Mouse (Mus musculus) WW6 (cell line): ENCODE measurements around the gene Kdm4b.

Experiments used
- DNase-seq: peaks from one replicate; pipeline ENCODE4 v3.0.0-alpha.2; 2013; ENCODE audit warnings: low read depth, low spot score

Kdm4b gene

DNA sequence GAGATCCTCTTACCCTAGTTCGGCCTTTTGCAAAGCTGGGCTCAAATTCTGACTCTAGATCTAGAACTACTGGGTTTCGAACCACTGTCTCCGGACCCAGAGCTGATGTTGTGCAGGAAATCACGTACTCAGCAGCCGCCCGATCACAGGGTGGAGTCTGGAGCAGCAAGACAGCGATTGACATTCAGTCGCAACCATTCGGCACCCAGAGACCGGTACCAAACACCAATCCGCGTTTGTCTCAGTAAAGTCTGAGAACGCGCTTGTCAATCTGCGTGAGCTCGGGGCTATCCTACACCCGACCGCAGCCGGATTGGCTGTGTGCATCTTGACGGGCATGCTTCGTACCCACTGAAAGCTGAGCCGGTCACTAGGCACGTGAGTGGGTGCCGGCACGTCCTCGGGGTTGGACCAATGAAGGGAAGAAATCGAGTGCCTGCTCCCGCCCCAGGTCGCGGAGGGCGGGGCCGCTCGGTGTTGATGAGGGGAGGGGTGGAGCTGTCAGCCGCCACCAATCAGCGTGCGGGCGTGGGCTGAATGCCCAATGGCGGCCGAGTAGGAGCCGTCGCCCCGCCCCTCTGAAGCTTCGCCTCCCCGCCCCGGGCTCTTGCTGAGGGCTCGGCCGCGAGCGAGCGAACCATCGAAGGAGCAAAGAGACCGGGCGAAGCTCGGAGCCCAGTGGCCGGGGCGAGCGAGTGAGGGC, at the start of gene Kdm4b:
TSS of gene Kdm4b (plus strand) at position 613 of the 703 bp plus-strand sequence.
- DNase-seq, result peak; percentile 98

DNA sequence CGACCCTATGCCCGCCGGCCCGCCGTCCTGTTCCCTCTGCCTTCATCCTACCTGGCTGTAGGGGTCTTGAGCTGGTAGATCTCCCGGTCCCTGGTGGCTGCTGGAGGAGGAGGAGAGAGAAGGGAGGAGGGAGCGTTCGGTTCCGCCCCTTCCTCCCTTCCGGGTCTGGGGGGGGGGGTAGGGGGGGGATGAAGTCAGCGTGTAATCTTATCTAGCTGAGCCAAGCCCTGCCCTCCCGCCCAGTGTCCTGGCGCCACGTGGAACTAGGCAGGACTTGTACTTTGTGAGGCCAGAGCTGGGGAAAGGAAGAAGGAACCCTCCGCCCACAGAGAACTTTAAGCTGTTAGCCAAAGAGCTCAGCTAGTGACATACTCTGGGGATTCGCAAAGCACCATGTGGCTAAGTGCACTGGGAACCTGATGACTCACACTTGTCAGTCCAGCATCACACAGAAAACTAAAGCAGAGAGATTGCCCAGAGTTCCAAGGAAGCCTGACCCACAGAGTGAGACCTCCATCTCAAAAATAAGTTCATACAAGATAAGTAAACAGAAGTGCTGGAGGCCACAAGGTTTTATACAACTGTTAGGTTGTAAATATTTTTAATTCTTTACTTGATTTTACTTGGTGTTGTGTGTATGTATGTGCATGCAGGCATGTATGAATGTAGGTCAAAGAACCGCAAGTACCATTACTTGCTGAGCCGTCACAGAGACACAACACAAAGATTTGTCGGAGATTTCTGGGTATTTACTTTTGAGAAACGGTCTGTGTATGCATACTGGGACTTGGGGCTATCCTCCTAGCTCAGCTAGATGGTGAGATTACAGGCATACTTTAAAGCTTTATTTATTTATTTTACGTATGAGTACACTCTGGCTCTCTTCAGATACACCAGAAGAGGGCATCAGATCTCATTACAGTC, 49.0 kb upstream of the Kdm4b start, which contains the start of gene Ticam1:
TSS of gene Ticam1 (minus strand) at position 144 of the 924 bp plus-strand sequence.
- DNase-seq, result peak; percentile 75

DNA sequence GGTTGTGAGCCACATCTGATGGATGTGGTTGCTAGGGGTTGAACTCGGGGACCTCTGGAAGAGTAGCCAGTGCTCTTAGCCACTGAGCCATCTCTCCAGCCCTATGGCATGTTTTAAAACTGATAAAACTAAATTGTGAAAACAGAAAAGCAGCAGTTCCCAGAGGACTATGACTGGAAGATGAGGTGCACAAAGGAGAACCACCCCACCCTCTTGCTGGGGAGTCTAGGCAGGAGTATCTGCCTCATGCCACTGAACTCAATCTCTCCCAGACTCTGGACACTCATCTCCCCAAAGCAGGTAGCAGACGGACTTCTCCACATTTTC, 48.3 kb upstream of the Kdm4b start:
- no peak for DNase-seq

DNA sequence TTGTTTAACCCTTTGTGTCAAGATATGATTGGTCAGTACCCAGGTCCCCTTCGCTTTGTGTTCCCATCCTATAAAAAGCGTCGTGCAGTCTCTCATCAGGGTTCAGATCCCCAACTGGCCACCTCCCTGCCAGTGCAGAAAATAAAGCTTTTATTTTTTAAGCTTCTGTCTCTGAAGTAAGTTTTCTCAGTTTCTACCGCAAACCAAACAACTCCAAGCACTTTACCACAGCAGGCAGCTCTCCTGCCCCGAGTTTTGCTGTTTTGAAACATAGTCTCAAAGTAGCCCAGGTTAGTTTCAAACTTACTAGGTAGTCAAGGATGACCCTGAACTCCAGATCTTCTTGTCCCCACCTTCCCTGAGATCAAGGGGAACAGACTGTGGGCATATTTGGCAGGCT, 47.5 kb upstream of the Kdm4b start:
- no peak for DNase-seq

DNA sequence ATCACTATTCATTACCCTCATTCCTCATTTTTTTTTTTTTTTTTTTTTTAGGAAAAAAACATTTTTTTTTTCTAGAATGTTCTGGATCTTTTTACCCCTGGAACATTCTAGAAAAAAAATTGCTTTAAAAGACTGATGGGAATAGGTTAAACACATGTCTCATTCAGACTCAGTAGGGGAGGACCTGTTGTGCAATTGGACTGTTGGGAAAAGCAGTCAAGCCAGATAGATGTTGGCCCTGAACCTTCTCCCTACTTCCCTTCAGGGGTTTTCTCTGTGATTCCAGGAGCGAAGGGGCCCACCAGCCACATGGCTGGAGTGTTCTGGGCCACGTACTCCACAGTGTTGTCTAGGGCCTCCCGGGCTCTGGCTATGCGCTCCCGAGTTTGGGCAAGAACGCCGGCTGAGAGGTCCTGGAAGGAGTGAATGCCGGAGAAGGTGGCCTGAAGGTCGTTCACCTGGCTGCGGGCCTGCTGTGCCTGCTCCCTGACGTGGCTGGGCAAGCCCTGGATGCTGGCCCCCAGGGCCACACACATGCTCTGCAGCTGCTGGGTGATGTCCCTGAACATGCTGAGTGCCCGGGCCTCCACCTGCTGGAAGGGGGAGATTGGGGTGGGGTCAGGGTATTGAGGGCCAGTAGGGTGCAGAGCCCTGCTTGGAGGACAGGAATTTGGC, 46.2 kb upstream of the Kdm4b start:
- DNase-seq, result no peak

DNA sequence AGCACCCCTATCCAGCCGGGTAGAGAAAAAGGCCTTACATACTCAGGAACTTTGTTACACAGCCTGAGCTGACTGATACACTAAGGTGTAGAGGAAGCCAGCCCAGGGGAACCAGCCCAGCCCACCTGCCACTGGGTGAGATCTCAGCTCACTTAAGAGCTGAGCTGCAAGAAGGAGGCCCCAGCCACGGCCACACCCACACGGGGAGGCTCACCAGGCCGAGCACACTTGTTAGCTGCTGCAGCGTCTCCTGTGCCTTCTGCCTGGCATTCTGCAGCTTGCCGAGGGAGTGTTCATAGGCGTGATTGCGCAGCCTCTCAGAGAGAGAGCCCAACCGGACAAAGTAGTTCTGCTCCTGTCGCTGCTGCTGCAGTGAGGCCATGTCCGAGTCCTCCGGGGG, 44.7 kb upstream of the Kdm4b start:
- DNase-seq, result no peak

DNA sequence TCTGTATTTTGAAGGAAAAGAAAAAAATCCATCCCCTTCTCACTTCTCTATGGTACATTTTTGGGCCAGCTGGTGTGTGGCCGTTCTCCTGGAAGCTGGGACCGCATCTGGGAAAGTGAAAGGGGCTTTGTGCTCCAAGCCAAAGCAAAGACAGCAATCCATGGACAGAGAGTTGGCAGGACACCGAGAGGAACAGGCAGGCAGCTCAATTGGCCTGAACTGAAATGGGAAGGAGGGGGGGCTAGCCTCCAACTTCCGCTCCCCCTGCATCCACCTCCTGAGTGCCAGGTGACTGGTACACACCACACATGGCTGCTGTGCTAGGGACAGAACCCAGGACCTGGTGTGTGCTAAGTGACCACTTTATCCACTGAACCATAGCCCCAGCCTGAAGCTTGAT, 43.1 kb upstream of the Kdm4b start:
- no peak for DNase-seq

DNA sequence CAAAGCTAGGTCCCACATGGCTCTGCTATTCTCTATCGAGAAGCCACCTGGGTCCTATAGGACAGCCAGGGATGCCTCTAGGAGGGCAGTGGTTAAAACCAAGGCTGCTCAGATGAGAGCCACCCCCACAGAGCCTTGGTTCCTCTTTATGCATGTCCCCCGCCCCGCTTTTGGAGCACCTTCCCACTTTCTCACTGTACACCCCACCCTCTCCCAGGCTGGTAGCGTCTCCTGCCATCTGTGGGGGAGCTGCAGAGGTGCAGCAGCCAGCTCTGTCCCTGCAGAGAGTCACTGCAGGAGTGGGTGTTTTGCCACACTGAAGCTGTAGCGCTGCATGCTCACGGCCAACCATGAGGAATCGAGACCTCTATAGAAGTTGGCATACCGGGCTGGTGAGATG, 42.5 kb upstream of the Kdm4b start:
- no peak for DNase-seq

DNA sequence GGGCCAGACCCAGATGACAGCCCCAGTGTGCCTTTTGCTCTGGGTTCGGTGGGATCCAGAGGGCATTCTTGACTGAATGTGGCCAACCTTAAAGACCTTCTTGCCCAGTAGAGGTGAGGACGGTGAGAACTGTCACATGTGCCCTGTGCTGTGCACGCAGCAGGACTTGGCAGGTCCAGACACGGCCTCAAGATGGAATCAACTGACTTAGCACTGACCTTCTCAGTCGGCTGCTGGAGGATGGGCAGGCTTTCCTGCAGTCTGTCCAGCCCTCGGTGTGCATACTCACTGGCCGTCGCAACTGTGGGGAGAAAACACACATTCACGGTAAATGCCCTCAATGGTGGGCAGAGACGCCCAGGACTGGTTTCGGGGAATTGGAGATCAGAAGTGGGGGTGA, 39.9 kb upstream of the Kdm4b start:
- DNase-seq, result no peak

DNA sequence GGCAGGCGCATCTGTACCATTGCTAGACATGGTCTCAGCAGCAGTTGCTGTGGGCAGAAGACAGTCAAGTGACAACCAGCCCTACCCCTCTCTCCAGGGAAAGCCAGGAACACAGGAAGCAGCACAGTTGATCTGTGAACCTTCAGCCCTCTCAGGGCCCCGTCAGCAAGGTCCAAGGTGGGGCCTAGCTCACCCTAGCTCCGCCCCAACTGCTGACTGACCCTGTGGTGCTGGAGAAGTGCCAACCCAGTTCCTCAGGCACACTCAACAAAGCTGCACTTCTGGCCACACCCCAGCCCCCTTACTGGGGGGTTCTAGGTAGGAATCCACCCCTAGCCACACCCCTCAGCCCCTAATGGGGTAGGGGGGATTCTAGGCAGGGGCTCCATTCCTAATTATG, 38.0 kb upstream of the Kdm4b start:
- no peak for DNase-seq

DNA sequence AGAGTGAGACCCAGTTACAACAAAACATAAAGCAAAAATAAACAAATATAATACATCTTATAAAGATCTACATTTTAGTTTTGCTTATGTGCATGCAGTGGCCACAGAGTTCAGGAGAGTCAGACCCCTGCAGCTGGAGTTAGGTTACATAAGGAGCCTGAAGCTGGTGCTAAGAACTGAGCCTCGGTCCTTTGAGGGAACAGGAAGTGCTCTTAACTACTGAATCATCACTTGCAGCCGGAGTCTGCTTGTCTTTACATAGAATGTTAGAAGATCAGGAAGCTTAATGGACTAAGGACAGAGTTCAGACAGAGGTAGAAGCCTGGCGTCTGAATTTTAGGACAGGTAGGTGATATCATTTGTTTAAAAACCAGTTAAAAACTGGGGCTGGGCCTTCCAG, 37.0 kb upstream of the Kdm4b start:
- DNase-seq, result no peak

DNA sequence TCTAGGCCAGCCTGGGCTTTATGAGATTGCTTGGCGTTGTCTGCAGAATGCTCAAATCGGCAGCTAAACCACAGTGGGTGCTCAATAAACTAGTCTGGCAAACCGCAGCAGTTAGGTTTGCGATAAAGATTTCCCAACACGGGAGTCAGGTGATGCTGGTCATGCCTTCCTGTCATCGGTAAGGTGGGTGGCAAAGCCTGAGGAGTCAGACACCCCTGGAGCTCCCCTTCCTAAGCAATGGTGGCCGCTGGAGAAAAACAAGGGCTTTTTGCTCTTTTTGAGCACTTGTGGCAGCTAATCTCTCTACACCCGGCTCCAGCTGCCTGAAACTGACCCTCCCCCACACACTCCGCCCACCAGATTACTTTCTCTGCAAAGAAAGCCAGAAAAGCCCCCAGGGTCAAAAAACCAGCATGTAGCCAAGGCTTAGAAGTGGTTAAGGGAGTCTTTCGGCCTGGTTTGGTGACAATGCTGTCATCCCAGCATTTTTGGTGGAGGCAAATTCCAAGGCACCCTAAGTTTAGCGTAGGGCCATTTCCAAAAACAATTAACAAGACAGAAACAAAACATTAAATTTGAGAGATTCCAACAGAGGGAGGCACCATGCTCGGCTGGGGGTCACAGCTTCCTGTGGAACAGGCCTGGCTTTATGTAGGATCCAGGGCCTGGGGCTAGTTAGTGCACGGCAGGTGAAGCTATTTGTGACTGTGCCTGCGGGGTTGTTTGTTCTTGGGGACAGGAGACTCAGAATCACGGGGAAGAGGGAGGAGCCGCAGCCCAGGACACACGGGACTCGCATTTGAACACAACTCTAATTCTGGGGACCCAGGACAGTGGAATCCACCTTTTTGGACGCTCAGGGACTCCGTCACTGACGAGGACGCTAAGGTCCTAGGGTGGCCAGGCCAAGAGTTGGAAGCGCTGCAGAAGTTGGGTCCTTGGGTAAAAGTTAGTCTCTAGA, 36.2 kb upstream of the Kdm4b start:
- DNase-seq, result peak; percentile 61

DNA sequence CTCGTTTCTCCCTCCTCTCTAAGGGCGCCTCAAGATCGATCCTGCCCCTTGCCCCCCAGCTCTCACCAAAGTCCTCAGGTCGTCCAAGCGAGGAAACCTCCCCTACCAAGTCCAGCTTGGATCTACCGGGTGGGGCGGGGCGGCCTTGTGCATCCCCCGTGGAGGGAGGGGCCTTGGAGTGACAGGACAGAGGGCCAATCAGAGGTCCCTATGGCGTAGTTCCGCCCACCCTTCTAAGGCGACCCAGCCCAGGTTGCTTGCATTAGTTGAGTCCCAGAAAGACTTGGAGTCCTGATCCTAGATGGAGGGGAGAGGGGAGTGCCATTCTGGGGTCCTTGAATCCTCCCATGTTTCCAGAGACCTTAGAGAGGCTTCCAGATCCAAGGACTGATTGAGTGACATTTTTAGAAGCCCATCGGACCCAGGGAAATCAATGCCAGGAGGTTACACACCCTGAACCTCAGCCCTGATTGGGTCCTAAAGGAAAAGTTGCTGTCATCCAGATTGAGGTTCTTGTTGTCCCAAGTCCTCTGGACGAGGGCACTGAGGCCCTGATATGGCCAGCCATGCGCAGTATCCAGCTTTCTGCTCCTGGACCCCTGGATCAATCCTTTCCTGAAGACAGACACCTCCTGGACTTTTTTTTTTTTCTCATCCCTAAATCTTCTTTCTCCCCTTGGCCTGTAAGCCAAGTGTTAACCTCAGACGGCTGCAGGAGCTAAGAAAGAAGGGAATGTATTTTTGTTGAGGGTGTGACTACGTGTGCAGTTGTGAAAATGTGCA, 35.3 kb upstream of the Kdm4b start:
- peak; percentile 79 for DNase-seq

DNA sequence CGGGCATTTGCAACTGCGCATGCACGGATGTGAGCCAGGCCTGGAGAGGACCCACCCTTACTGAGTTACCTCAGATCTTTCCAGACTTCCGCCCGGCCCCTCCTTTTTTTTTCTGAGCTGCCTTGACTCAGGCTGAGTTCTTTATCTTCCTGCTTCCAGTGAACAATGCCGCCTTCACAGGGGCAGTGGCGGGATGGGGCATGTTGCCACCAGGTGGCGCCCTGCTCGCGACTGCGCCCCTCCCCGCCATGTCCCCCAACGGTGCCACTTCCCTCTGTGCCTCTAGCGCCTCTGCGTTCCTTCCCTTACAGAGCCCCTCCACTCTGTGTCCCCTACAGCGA, 34.7 kb upstream of the Kdm4b start:
- peak; percentile 79 for DNase-seq

DNA sequence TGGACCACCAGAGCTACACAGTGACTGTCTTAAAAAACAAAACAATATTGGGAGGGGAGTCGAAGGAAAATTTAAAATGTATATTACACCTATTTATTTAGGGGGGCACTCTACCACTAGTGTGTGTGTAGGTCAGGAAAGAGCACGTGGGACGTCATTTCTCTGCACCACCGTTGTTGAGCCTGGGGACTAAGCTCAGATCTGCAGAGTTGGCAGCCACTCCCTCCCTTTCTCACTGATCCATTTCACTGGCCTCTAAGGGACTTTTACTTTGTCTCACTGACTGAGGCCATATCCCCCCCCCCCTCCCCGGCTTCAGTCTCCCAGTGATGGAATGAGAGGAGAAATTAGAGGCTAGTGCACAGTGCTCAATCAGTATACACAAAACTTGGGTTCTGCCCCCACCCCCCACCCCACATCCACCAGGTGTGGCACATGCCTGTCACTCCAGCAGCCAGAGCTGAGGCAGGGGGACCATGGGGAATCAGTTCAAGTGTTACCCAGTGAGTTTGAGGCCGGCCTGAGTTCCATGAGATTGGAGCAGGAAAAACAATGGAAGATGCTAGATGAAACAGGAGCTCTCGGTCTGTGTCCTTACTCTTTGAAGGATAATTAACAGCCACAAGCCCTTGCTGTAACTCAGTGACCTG, 33.9 kb upstream of the Kdm4b start:
- DNase-seq, result no peak

DNA sequence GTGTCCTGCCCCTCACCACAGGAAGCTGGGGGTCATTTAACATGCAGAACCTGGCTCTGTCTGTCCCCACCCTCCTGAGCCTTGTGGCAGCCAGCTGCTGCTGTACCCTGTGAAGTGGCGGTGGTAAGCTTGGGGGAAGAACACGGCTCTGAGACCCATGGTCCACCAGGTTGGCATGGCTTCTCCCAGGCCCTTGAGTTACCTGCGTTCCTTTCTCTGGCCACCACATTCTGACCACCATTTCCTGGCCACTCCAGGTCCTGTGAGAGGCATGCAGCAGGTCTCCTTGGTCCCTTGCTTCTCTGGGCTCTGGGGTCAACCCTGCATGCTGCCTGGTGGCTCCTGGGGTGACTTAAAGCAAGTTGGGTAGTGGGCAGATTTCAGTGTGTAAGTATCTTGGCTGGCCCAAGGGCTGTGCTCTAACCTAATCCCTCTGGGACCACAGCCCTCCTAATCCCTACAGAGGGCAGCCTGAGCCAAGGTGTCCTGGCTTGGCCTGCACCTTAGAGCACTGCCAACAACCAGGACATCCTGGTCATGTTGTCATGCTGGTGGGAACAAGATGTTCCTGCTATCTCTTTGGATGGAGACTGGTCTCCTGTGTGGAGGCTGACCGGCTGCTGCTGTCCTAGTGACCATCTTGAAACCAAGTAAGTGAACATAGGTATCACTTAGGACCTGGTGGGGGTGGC, 33.2 kb upstream of the Kdm4b start, which contains the start of gene Plin3:
TSS of gene Plin3 (minus strand) at position 343 of the 692 bp plus-strand sequence.
- no peak for DNase-seq

DNA sequence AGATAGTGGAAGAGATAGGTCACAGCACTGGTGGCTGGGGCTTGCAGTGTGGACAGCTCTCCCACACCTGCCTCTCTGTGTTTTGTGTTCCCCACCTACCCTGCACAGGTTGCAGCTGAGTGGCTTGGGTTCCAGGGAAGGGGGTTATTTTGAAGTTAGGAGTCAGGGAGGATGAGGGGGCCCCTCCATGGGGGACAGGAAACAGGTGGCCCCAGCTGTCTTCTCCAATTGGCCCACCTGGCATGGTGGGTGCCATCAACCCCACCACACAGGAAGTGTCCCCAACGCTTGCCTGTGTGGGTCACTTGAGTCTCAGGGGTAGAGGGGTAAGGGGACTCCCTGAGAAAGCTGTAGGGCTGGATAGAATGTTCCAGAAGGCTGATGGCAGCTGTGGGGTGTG, 32.6 kb upstream of the Kdm4b start:
- DNase-seq, result no peak

DNA sequence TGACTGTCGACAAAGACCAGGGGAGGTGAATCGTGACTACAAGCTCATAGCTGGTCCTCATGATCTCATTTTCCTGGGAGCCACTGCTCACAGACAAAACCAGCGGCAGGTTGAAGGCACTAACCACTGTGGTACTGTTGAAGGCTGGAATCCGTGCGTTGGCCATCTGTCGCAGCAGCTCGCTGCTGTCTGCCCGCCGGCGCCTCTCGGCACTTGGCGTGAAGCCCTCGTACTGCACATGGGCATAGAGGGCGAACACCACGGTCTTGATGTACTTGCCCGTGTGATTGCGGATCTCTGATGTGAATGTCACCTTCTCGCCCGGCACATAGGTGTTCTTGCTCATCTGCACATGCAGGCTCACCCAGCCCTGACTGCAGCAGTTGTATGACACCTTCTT, 31.6 kb upstream of the Kdm4b start:
- DNase-seq, result no peak

DNA sequence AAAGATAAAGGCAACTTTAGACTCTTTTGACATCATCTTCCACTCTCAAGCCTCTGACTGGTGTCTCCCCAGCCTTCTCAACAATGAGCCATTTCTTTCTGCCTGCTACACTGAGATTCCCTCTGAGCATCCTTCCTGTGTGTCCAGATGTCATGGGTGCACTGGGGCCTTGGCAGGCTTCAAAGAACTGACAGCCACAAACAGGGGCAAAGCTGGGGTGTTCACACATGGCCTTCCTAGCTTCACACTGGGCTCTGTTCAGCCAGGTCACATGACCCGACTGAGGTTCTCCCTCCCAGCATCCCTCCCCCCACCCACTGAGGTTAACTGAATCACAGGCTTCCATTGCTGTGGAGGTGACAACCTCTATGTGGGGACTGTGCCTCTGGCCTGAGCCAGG, 29.7 kb upstream of the Kdm4b start:
- no peak for DNase-seq
